Mouse (Mus musculus): ENCODE results near the gene Prss33.

- TF ChIP-seq CTCF (IDR thresholded peaks at IDR 0.05; ENCODE audit: low read depth) (no peak), EP300 (IDR thresholded peaks at IDR 0.05; ENCODE audit: low read depth) (no peak)
Observed at GRCm38 (mm10) chr17:23857193-23857592, 21.3 kb upstream of the Prss33 start.
